Mouse (Mus musculus): ENCODE measurements around the gene Nob1.
A peak's percentile ranks its signal among the peaks of the same experiment; 100 is the strongest.

Gene Nob1

GRCm38 (mm10) chr8:107386171-107386570, 38.7 kb downstream of the Nob1 start:
- DNase-seq (ENCODE audit: low spot score in 2 of 2) = peak; percentile 73 to 86

GRCm38 (mm10) chr8:107385063-107385462, 39.8 kb downstream of the Nob1 start:
- DNase-seq (ENCODE audit: low spot score in 2 of 2) = no peak

- DNase-seq (ENCODE audit: low spot score in 2 of 2) = no peak
These were observed 40.2 kb downstream of the Nob1 start for GRCm38 (mm10) chr8:107384651-107385050.

- DNase-seq (ENCODE audit: low spot score in 2 of 2) = no peak
These were observed 42.0 kb downstream of the Nob1 start for GRCm38 (mm10) chr8:107382898-107383297.

DNA sequence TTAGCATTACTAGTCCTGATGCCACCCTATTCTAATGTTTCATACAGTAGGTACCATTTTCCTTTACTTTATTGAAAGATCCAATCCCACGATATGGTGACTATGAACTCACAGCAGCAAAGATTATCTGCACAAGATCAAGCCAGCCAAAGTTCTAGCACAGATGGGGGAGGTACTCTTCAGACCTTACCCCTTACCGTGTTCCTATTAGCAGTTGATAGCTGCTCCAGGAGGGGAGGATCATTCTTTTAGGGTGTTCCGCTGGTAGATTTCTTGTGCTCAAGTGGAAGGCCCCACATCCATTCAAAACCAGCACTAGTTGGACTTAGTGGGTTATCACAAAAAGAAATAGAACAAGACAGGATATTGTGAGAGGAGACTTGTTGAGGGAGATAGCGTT, 43.2 kb downstream of the Nob1 start:
- DNase-seq (ENCODE audit: low spot score in 2 of 2) = no peak

- DNase-seq (ENCODE audit: low spot score in 2 of 2) = no peak
These were observed 44.1 kb downstream of the Nob1 start for GRCm38 (mm10) chr8:107380734-107381133.

- DNase-seq (ENCODE audit: low spot score in 2 of 2) = no peak
These were observed 47.5 kb downstream of the Nob1 start for GRCm38 (mm10) chr8:107377346-107377745.

DNA sequence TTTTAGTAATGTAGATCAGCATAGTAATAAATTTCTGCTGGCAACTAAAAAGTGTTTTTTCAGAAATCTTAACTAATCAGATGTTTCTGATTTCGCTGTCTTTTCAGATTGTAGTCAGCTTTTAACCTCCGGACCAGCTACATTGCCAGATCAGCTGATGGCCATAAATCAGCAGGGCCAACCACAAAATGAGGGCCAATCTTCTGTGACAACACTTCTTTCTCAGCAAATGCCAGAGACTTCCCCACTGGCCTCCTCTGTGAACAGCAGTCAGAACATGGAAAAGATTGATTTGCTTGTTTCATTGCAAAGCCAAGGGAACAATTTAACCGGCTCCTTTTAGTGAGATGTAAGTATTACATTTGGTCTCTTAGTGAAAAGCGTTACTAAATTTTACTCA, 54.5 kb downstream of the Nob1 start:
- DNase-seq (ENCODE audit: low spot score in 2 of 2) = no peak

Measured in heart, adult 9 months (tissue).